Mouse (Mus musculus) CH12.LX (cell line): ENCODE measurements at regions not wholly inside any gene's neighbourhood (a gene's known extent, or its start where the extent isn't known, plus 50 kb on each side); places are given as distances from the start of the nearest gene placed in this dataset.

ENCODE experiments used
- CTCF ChIP-seq, 2 experiments: IDR thresholded peaks in 1 of 2; conservative IDR thresholded peaks in 1 of 2; 2 replicates each; pipeline ENCODE4 v1.5.1; 2011 to 2012; ENCODE audit warnings: low read depth in 2 of 2, low read length in 2 of 2, improper control_type of control experiment in 1 of 2, inconsistent platforms in 1 of 2, mild to moderate bottlenecking in 1 of 2, moderate library complexity in 1 of 2
- E2F4 ChIP-seq: IDR thresholded peaks from 2 replicates; pipeline ENCODE4 v1.6.1; 2011; ENCODE audit warnings: low read depth, low read length, improper control_type of control experiment; ENCODE audit not compliant: insufficient replicate concordance
- ELF1 ChIP-seq: IDR thresholded peaks from 2 replicates; pipeline ENCODE4 v1.6.1; 2014; ENCODE audit warnings: low read depth, mild to moderate bottlenecking, inconsistent platforms, low read length, improper control_type of control experiment
- EP300 ChIP-seq: IDR thresholded peaks from 2 replicates; pipeline ENCODE4 v1.6.1; 2011; ENCODE audit warnings: low read length, improper control_type of control experiment
- GABPA ChIP-seq: IDR thresholded peaks from 2 replicates; pipeline ENCODE4 v1.6.1; 2012; ENCODE audit warnings: low read depth, low read length, improper control_type of control experiment, inconsistent platforms; ENCODE audit not compliant: insufficient replicate concordance
- HCFC1 ChIP-seq: IDR thresholded peaks from 2 replicates; pipeline ENCODE4 v1.6.1; 2012; ENCODE audit warnings: low read depth, mild to moderate bottlenecking, inconsistent platforms, low read length, improper control_type of control experiment
- JUND ChIP-seq: conservative IDR thresholded peaks from 2 replicates; pipeline ENCODE4 v1.6.1; 2011; ENCODE audit warnings: low read depth, low read length, improper control_type of control experiment
- KAT2A ChIP-seq: IDR thresholded peaks from 2 replicates; pipeline ENCODE4 v1.6.1; 2012; ENCODE audit warnings: low read length, improper control_type of control experiment, inconsistent platforms; ENCODE audit not compliant: insufficient replicate concordance
- MAX ChIP-seq: IDR thresholded peaks from 2 replicates; pipeline ENCODE4 v1.6.1; 2011; ENCODE audit warnings: low read length, improper control_type of control experiment
- MAZ ChIP-seq: IDR thresholded peaks from 2 replicates; pipeline ENCODE4 v1.6.1; 2012; ENCODE audit warnings: low read depth, mild to moderate bottlenecking, inconsistent platforms, low read length, improper control_type of control experiment, moderate library complexity
- MEF2A ChIP-seq: IDR thresholded peaks from 2 replicates; pipeline ENCODE4 v1.6.1; 2014; ENCODE audit warnings: low read depth, mild to moderate bottlenecking, inconsistent platforms, low read length, improper control_type of control experiment, borderline replicate concordance
- POLR2A ChIP-seq: IDR thresholded peaks from 2 replicates; pipeline ENCODE4 v1.6.1; 2011; ENCODE audit warnings: low read depth, mild to moderate bottlenecking, improper control_type of control experiment, low read length
- RAD21 ChIP-seq: IDR thresholded peaks from 2 replicates; pipeline ENCODE4 v1.6.1; 2011; ENCODE audit warnings: low read depth, mild to moderate bottlenecking, low read length, improper control_type of control experiment, moderate library complexity
- USF1 ChIP-seq: IDR thresholded peaks from 2 replicates; pipeline ENCODE4 v1.6.1; 2014; ENCODE audit warnings: low read depth, mild to moderate bottlenecking, inconsistent platforms, low read length, improper control_type of control experiment

DNA sequence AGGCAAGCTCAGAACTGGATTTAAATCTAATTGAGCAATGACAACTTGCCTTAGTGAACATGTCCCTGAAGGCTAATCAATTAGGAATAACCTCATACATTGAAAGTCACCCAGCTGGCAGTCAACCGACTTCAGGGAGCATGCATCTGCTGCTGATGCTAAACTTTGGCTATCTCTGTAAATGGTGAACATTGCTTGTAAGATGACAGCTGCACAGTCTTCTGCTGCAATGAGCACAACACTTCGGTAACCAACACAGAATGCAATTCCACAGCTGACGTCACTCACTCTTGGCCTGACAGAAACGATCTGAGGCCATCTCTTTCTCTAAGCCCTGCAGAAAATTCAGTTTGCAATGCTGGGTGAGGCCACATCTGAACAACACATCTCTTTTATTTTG lies 290.6 kb downstream of the Ankrd50 start:
- no peak for TF ChIP-seq CTCF (conservative IDR thresholded peaks at IDR 0.05 in 1 of 2, IDR thresholded peaks at IDR 0.05 in 1 of 2; ENCODE audit: low read depth in 2 of 2, low read length in 2 of 2)
- TF ChIP-seq EP300, result no peak
- TF ChIP-seq ELF1, result no peak
- TF ChIP-seq POLR2A, result no peak
- no peak for TF ChIP-seq HCFC1
- TF ChIP-seq MAX, result no peak
- no peak for TF ChIP-seq JUND
- TF ChIP-seq USF1, result no peak
- no peak for TF ChIP-seq MAZ
- TF ChIP-seq KAT2A, result no peak
- no peak for TF ChIP-seq RAD21
- TF ChIP-seq E2F4, result no peak
- TF ChIP-seq MEF2A, result no peak
- no peak for TF ChIP-seq GABPA
